Mouse (Mus musculus) spleen, adult 2 months (tissue): Measurements from ENCODE around the gene Pnma5. TPM values are rescaled to one million over a fixed set of nuclear protein-coding genes. Genes with fewer than 3 reads are reported as not detected.

Source experiments
- DNase-seq, 2 experiments: peaks; one replicate each; pipeline versions ENCODE4 v3.0.0 to v3.0.0-alpha.2; 2012 to 2021; ENCODE audit warnings: low spot score in 2 of 2, low read depth in 1 of 2
- H3K27ac ChIP-seq: fragments of 200-500 bp; 2 replicates; pipeline ENCODE4 v1.5.1; 2012; ENCODE audit warnings: low read length, inconsistent platforms; ENCODE audit not compliant: insufficient read depth
- H3K27me3 ChIP-seq: fragments of 200-500 bp; 2 replicates; pipeline ENCODE4 v1.6.1; 2012; ENCODE audit warnings: mild to moderate bottlenecking, moderate library complexity, low read length, inconsistent platforms; ENCODE audit not compliant: control insufficient read depth, insufficient read depth
- H3K36me3 ChIP-seq: fragments of 200-500 bp; 2 replicates; pipeline ENCODE4 v1.6.1; 2012; ENCODE audit warnings: mild to moderate bottlenecking, low read length, inconsistent platforms; ENCODE audit not compliant: control insufficient read depth, insufficient read depth
- H3K4me1 ChIP-seq: fragments of 200-500 bp; 2 replicates; pipeline ENCODE4 v1.6.1; 2011; ENCODE audit warnings: inconsistent platforms; ENCODE audit not compliant: control insufficient read depth, insufficient read depth, insufficient read length
- H3K4me3 ChIP-seq: fragments of 200-500 bp; 2 replicates; pipeline ENCODE4 v1.5.1; 2011; ENCODE audit warnings: mild to moderate bottlenecking, inconsistent platforms; ENCODE audit not compliant: insufficient read depth, insufficient read length; ENCODE audit errors: extremely low read depth
- CTCF ChIP-seq: fragments of 200-500 bp; IDR thresholded peaks from 2 replicates; pipeline ENCODE4 v1.5.1; 2011; ENCODE audit warnings: mild to moderate bottlenecking, inconsistent platforms; ENCODE audit not compliant: insufficient read depth, insufficient read length, insufficient replicate concordance; ENCODE audit errors: extremely low read depth
- POLR2A ChIP-seq: fragments of 200-500 bp; IDR thresholded peaks from 2 replicates; pipeline ENCODE4 v1.6.1; 2011; ENCODE audit warnings: low read depth, low read length, inconsistent platforms
- WGBS: fragments of 180-500 bp; shearing (Covaris S2); methylation state at CpG from one replicate; pipeline ENCODE4 v1.1.7; 2018; 5-methylcytosine and 5-hydroxymethylcytosine counted together
- polyA plus RNA-seq: library from polyadenylated mRNA; depleted of rRNA; stranded (reverse); fragments of >200 nt; gene quantifications from 2 replicates; pipeline ENCODE4 v1.2.3, GENCODE M21; 2012

The Pnma5 gene
- polyA plus RNA-seq, 1 experiment = not detected

- Histone ChIP-seq H3K4me1 (no peaks in the 10 kb centered on the region), H3K27me3 (no peaks in the 10 kb centered on the region), H3K36me3 (no peaks in the 10 kb centered on the region), H3K27ac (no peak overlapping the region), H3K4me3 (no peak overlapping the region)
- no peak for TF ChIP-seq CTCF
- TF ChIP-seq POLR2A = no peak
- no peak for DNase-seq
- 78% methylated on average over 4 of the region's 4 CpGs for WGBS
Observed at GRCm38 (mm10) chrX:73005678-73006077, 31.2 kb downstream of the Pnma5 start.

GRCm38 (mm10) chrX:73003110-73003509, 33.8 kb downstream of the Pnma5 start:
- H3K36me3 ChIP-seq = no peaks in the 10 kb centered on the region
- 86% methylated on average over 5 of the region's 5 CpGs for whole genome bisulfite sequencing
- H3K4me3 ChIP-seq = no peak overlapping the region
- no peaks in the 10 kb centered on the region for H3K27me3 ChIP-seq
- no peaks in the 10 kb centered on the region for H3K4me1 ChIP-seq
- TF ChIP-seq POLR2A (no peak), CTCF (no peak)
- H3K27ac ChIP-seq = no peak overlapping the region
- DNase-seq = no peak

- no peak overlapping the region for H3K4me3 ChIP-seq
- H3K27me3 ChIP-seq = no peaks in the 10 kb centered on the region
- DNase-seq = no peak
- H3K27ac ChIP-seq = no peak overlapping the region
- WGBS = 46% methylated on average over 3 of the region's 3 CpGs
- no peaks in the 10 kb centered on the region for H3K36me3 ChIP-seq
- TF ChIP-seq CTCF (no peak), POLR2A (no peak)
- H3K4me1 ChIP-seq = no peaks in the 10 kb centered on the region
Observed at GRCm38 (mm10) chrX:72995542-72995941, 41.4 kb downstream of the Pnma5 start.

- TF ChIP-seq POLR2A = no peak
- peak; percentile 18; the same call in 1 of the 2 replicates for TF ChIP-seq CTCF
- no peak for DNase-seq
- WGBS = 63% methylated on average over 5 of the region's 5 CpGs
- no peaks in the 10 kb centered on the region for H3K36me3 ChIP-seq
- no peaks in the 10 kb centered on the region for H3K4me1 ChIP-seq
- H3K4me3 ChIP-seq = no peak overlapping the region
- H3K27ac ChIP-seq = no peak overlapping the region
- no peaks in the 10 kb centered on the region for H3K27me3 ChIP-seq
Observed at GRCm38 (mm10) chrX:72992291-72992919, 44.5 kb downstream of the Pnma5 start.

- WGBS = 71% methylated on average over 3 of the region's 3 CpGs
- Histone ChIP-seq H3K27ac (no peak overlapping the region), H3K27me3 (peaks cover 2% of the 10 kb centered on the region; the same call in 1 of the 2 replicates), H3K4me3 (no peak overlapping the region), H3K4me1 (no peaks in the 10 kb centered on the region), H3K36me3 (no peaks in the 10 kb centered on the region)
- no peak for DNase-seq
- TF ChIP-seq POLR2A (no peak), CTCF (no peak)
Observed at GRCm38 (mm10) chrX:72990581-72990980, 46.3 kb downstream of the Pnma5 start.

- H3K4me3 ChIP-seq = no peak overlapping the region
- WGBS = 88% methylated on average over 3 of the region's 3 CpGs
- H3K4me1 ChIP-seq = no peaks in the 10 kb centered on the region
- no peaks in the 10 kb centered on the region for H3K36me3 ChIP-seq
- TF ChIP-seq CTCF = no peak
- TF ChIP-seq POLR2A = no peak
- H3K27ac ChIP-seq = no peak overlapping the region
- H3K27me3 ChIP-seq = peaks cover 2% of the 10 kb centered on the region; the same call in 1 of the 2 replicates
- DNase-seq = no peak
Observed at GRCm38 (mm10) chrX:72988431-72988830, 48.5 kb downstream of the Pnma5 start.

- TF ChIP-seq POLR2A (no peak), CTCF (no peak)
- no peak overlapping the region for H3K27ac ChIP-seq
- no peaks in the 10 kb centered on the region for H3K36me3 ChIP-seq
- DNase-seq = no peak
- H3K4me3 ChIP-seq = peak overlapping the region; percentile 23; the same call in 1 of the 2 replicates
- no peaks in the 10 kb centered on the region for H3K4me1 ChIP-seq
- 44% methylated on average over 14 of the region's 14 CpGs for WGBS
- peaks cover 2% of the 10 kb centered on the region; the same call in 1 of the 2 replicates for H3K27me3 ChIP-seq
Observed at GRCm38 (mm10) chrX:72987520-72987905, 49.4 kb downstream of the Pnma5 start.
